ENCODE assay signal across 11 mouse cellular contexts in genomic region chr12:95701580-95701979, GRCm38 (mm10).
"Had no signal": no experiment of that assay in that cellular context is flagged by ENCODE, and none has a peak within 500 bp of the region (broad histone marks: within the 10 kb centered on the region; RNA-seq: fewer than 3 reads in every experiment).

No protein-coding gene starts in this region.

- DNase-seq: kidney, adult 18-20 months; kidney, postnatal 14 days; layer of hippocampus, adult 9-11 months; left cerebral cortex, postnatal 4 days; liver, postnatal 0 days; lung, embryonic 14.5 days; midbrain, embryonic 14.5 days; spleen, adult 18-20 months; thymus, postnatal 36 days had no signal

- ATAC-seq: intestine, embryonic 16.5 days; liver, postnatal 0 days; lung, postnatal 0 days had no signal
